Mouse (Mus musculus) skeletal muscle tissue, adult 2 months (tissue): ENCODE results near the gene Etv5.
"Not testable (repeated sequence)": the region's sequence is repeated elsewhere in the genome, so short reads cannot be mapped to it uniquely, and the experiment has no call there.

Experiments
- DNase-seq: peaks from one replicate; pipeline ENCODE4 v3.0.0-alpha.2; 2012; ENCODE audit warnings: low read depth, low spot score

The Etv5 gene

GRCm38 (mm10) chr16:22396420-22396819 lies 43.1 kb downstream of the Etv5 start:
- DNase-seq, result no peak

- no peak for DNase-seq
Observed at GRCm38 (mm10) chr16:22395093-22395844, 44.2 kb downstream of the Etv5 start.

- DNase-seq, result no peak
Observed at GRCm38 (mm10) chr16:22390348-22390897, 49.1 kb downstream of the Etv5 start.

- no peak for DNase-seq
Observed at GRCm38 (mm10) chr16:22389146-22389911, 50.2 kb downstream of the Etv5 start.

- no peak for DNase-seq
Observed at GRCm38 (mm10) chr16:22387731-22388130, 51.8 kb downstream of the Etv5 start.

GRCm38 (mm10) chr16:22382018-22382417 lies 57.5 kb downstream of the Etv5 start:
- not testable (repeated sequence) for DNase-seq

- DNase-seq, result no peak
Observed at GRCm38 (mm10) chr16:22380981-22381380, 58.5 kb downstream of the Etv5 start.

GRCm38 (mm10) chr16:22379986-22380385 lies 59.5 kb downstream of the Etv5 start:
- DNase-seq, result no peak

- no peak for DNase-seq
Observed at GRCm38 (mm10) chr16:22379342-22379741, 60.2 kb downstream of the Etv5 start.

- no peak for DNase-seq
Observed at GRCm38 (mm10) chr16:22377714-22378113, 61.8 kb downstream of the Etv5 start.

- no peak for DNase-seq
Observed at GRCm38 (mm10) chr16:22374898-22375297, 64.6 kb downstream of the Etv5 start.

- DNase-seq, result no peak
Observed at GRCm38 (mm10) chr16:22372701-22373124, 66.8 kb downstream of the Etv5 start.

- no peak for DNase-seq
Observed at GRCm38 (mm10) chr16:22372225-22372624, 67.3 kb downstream of the Etv5 start.

GRCm38 (mm10) chr16:22367099-22367498 lies 72.4 kb downstream of the Etv5 start:
- no peak for DNase-seq

- DNase-seq, result no peak
Observed at GRCm38 (mm10) chr16:22366040-22366439, 73.5 kb downstream of the Etv5 start.

- no peak for DNase-seq
Observed at GRCm38 (mm10) chr16:22365596-22365995, 73.9 kb downstream of the Etv5 start.

- DNase-seq, result peak; percentile 63
Observed at GRCm38 (mm10) chr16:22358701-22359354, 80.7 kb downstream of the Etv5 start.

- not testable (repeated sequence) for DNase-seq
Observed at GRCm38 (mm10) chr16:22354177-22354576, 85.3 kb downstream of the Etv5 start.

GRCm38 (mm10) chr16:22353639-22354038 lies 85.9 kb downstream of the Etv5 start:
- DNase-seq, result no peak

GRCm38 (mm10) chr16:22351194-22351593 lies 88.3 kb downstream of the Etv5 start:
- DNase-seq, result no peak

GRCm38 (mm10) chr16:22349798-22350197 lies 89.7 kb downstream of the Etv5 start:
- no peak for DNase-seq
